Mouse (Mus musculus): ENCODE data around the gene Gm973. TPM values are rescaled to one million over a fixed set of nuclear protein-coding genes. Genes with fewer than 3 reads are reported as not detected.

Gm973 gene
- total and polyA plus RNA-seq, 3 experiments, result 2.3 to 14.9 (median 7.6) TPM

DNA sequence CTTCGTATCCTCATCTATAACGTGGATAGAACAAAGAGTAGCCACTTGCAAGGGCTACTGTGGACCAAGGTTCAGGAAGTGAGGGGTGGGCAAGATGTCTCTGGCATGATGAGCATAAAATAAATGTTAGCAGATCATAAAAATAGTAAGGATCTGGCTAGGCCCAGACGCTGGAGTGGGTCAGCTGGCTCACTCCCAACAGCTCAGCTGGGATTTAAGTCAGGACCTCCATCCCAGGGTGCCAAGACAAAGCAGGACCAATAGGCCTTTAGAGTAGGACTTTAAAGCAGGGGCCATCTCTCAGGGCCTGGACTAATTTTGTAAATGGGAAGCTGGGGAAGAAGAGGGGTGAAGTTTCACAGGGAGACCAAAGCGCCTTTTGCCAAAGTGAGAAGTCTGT lies 45.3 kb upstream of the Gm973 start:
- Histone ChIP-seq H3K4me2 (ENCODE audit: insufficient read depth, low read depth, poor library complexity, severe bottlenecking) (no peak overlapping the region), H3K79me2 (replicated peaks; ENCODE audit: control insufficient read depth, extremely low read depth, insufficient read depth, poor library complexity, severe bottlenecking) (no peaks in the 10 kb centered on the region), H3K9me3 (replicated peaks; ENCODE audit: low read length) (no peaks in the 10 kb centered on the region), H3K4me3 (replicated peaks in 1 of 3; ENCODE audit: low read depth in 2 of 3, low read length in 2 of 3, poor library complexity in 1 of 3) (no peak overlapping the region), H3K27me3 (replicated peaks) (no peaks in the 10 kb centered on the region), H3K27ac (ENCODE audit: insufficient read depth, low read depth) (no peak overlapping the region), H3K9ac (ENCODE audit: insufficient read depth, low read depth) (no peak overlapping the region), H3K4me1 (ENCODE audit: control insufficient read depth in 1 of 2, insufficient read depth in 2 of 2) (peaks cover 3 to 22% of the 10 kb centered on the region in 2 experiments; a peak in 3 of 4 replicates), H3K36me3 (replicated peaks in 1 of 2; ENCODE audit: control insufficient read depth in 1 of 2, insufficient read depth in 1 of 2, low read length in 1 of 2) (no peaks in the 10 kb centered on the region)
- no peak for DNase-seq (ENCODE audit: extremely low read depth)
- TF ChIP-seq TCF12 (IDR thresholded peaks at IDR 0.05; ENCODE audit: low read depth, low read length) (no peak), POLR2AphosphoS2 (IDR thresholded peaks at IDR 0.05; ENCODE audit: low read depth, low read length) (no peak), NELFE (IDR thresholded peaks at IDR 0.05; ENCODE audit: low read depth, low read length) (no peak), TBP (conservative IDR thresholded peaks at IDR 0.05; ENCODE audit: low read depth, low read length) (no peak)
- in situ Hi-C loops (cut with MboI; ENCODE audit: low pct_ligation_motif_present, low pct_unique_long_range_greater_than_20kb, low sequenced_read_pairs) (no loop called here), dilution Hi-C loops (cut with MboI; ENCODE audit: extremely low pct_ligation_motif_present, extremely low pct_unique_long_range_greater_than_20kb, low sequenced_read_pairs) (no loop called here)

DNA sequence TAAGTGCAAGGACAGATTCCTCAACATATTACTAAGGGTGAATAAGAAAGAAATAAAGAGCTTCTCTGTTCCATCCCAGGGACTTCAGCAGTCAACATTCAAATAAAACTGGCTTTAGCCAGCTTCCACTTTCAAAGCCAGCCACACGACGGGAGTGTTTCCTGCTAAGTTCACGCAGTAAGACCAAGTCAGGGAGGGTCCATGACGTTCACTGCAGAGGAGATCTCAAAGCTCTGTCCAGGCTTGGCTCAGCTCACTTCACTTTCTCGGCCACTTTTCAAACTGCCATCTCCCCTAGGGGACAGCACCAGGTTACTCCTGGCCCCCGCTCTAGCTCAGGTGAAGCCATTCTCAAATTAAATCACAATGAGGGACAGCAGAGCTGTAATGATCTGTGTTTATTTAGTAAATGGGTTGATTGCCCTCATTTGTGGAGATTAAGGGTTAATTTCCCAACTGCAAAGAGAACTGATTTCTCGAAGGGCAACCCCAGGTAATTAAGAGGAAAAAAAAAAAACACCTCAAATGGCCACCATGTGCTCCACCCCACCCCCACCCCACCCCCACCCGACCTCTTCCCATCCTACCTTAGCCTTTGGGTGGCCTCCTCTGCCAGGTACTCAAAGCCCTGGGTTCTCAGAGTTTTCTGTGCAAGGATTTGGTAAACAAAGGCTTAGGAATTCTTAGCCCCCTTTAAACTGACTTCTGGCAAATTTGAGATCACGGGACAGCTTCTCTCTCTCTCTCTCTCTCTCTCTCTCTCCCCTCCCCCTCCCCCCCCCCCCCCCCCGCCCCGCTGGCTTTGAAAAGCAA lies 43.5 kb upstream of the Gm973 start:
- peaks cover 3 to 22% of the 10 kb centered on the region in 2 experiments; a peak in 3 of 4 replicates for H3K4me1 ChIP-seq (ENCODE audit: control insufficient read depth in 1 of 2, insufficient read depth in 2 of 2)
- DNase-seq (ENCODE audit: extremely low read depth), result no peak
- in situ Hi-C loops (cut with MboI; ENCODE audit: low pct_ligation_motif_present, low pct_unique_long_range_greater_than_20kb, low sequenced_read_pairs) (no loop called here), dilution Hi-C loops (cut with MboI; ENCODE audit: extremely low pct_ligation_motif_present, extremely low pct_unique_long_range_greater_than_20kb, low sequenced_read_pairs) (no loop called here)
- H3K9me3 ChIP-seq (replicated peaks; ENCODE audit: low read length), result no peaks in the 10 kb centered on the region
- no peak overlapping the region for H3K4me2 ChIP-seq (ENCODE audit: insufficient read depth, low read depth, poor library complexity, severe bottlenecking)
- H3K27ac ChIP-seq (ENCODE audit: insufficient read depth, low read depth), result no peak overlapping the region
- H3K9ac ChIP-seq (ENCODE audit: insufficient read depth, low read depth), result no peak overlapping the region
- no peak overlapping the region for H3K4me3 ChIP-seq (replicated peaks in 1 of 3; ENCODE audit: low read depth in 2 of 3, low read length in 2 of 3, poor library complexity in 1 of 3)
- H3K27me3 ChIP-seq (replicated peaks), result no peaks in the 10 kb centered on the region
- H3K79me2 ChIP-seq (replicated peaks; ENCODE audit: control insufficient read depth, extremely low read depth, insufficient read depth, poor library complexity, severe bottlenecking), result no peaks in the 10 kb centered on the region
- no peaks in the 10 kb centered on the region for H3K36me3 ChIP-seq (replicated peaks in 1 of 2; ENCODE audit: control insufficient read depth in 1 of 2, insufficient read depth in 1 of 2, low read length in 1 of 2)
- TF ChIP-seq PAX5 (IDR thresholded peaks at IDR 0.05; ENCODE audit: low read length), result no peak
- no peak for TF ChIP-seq MEF2A (IDR thresholded peaks at IDR 0.05; ENCODE audit: borderline replicate concordance, low read depth, low read length)
- no peak for TF ChIP-seq RCOR1 (conservative IDR thresholded peaks at IDR 0.05; ENCODE audit: low read depth, low read length)
- no peak for TF ChIP-seq SIN3A (IDR thresholded peaks at IDR 0.05; ENCODE audit: low read length)
- TF ChIP-seq ELF1 (IDR thresholded peaks at IDR 0.05; ENCODE audit: low read depth, low read length), result no peak
- no peak for TF ChIP-seq E2F4 (IDR thresholded peaks at IDR 0.05; ENCODE audit: insufficient replicate concordance, low read depth, low read length)
- TF ChIP-seq MAX (IDR thresholded peaks at IDR 0.05; ENCODE audit: low read length), result no peak
- TF ChIP-seq MAFK (IDR thresholded peaks at IDR 0.05; ENCODE audit: insufficient replicate concordance, low read length), result no peak
- no peak for TF ChIP-seq MXI1 (IDR thresholded peaks at IDR 0.05; ENCODE audit: low read depth, low read length)
- no peak for TF ChIP-seq JUN (IDR thresholded peaks at IDR 0.05; ENCODE audit: insufficient read depth, low read depth, low read length)
- no peak for TF ChIP-seq USF1 (IDR thresholded peaks at IDR 0.05; ENCODE audit: low read depth, low read length)
- no peak for TF ChIP-seq ZC3H11A (IDR thresholded peaks at IDR 0.05; ENCODE audit: low read depth, low read length)
- no peak for TF ChIP-seq JUND (conservative IDR thresholded peaks at IDR 0.05; ENCODE audit: low read depth, low read length)
- TF ChIP-seq GABPA (IDR thresholded peaks at IDR 0.05; ENCODE audit: insufficient replicate concordance, low read depth, low read length), result no peak
- TF ChIP-seq NELFE (IDR thresholded peaks at IDR 0.05; ENCODE audit: low read depth, low read length), result no peak
- TF ChIP-seq ZMIZ1 (IDR thresholded peaks at IDR 0.05; ENCODE audit: low read depth, low read length), result no peak

Measured in CH12.LX (cell line).